Mouse (Mus musculus) cerebellum, adult (tissue): ENCODE data around the gene 1700016D06Rik.
A peak's percentile ranks its signal among the peaks of the same experiment; 100 is the strongest.

Experiments used
- ATAC-seq: cut with Nextera tagmentation; 2 replicates; pipeline ENCODE4 v1.9.2; 2017; ENCODE audit warnings: mild to moderate bottlenecking, moderate library complexity, mixed read lengths; ENCODE audit not compliant: insufficient number of reproducible peaks, low FRiP score, low TSS enrichment

1700016D06Rik gene

DNA sequence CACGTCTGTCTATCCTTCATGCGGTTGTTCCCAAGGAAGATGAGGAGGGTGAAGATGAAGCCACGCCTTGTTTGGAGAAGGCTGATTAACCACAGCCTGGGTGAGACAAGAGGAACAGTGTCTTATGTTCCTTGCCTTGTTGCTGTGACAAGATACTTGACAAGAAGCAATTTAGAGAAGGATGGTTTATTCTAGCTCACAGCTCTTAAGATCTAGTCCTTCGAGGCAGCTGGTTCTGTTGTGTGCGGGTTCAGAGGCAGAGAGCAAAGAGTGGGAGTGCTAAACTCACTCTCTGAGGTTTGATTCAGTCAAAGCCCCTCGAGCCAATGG lies at the start of gene 1700016D06Rik:
1700016D06Rik (minus strand) TSS at position 31 of the 330 bp plus-strand sequence.
- ATAC-seq, result no peak

DNA sequence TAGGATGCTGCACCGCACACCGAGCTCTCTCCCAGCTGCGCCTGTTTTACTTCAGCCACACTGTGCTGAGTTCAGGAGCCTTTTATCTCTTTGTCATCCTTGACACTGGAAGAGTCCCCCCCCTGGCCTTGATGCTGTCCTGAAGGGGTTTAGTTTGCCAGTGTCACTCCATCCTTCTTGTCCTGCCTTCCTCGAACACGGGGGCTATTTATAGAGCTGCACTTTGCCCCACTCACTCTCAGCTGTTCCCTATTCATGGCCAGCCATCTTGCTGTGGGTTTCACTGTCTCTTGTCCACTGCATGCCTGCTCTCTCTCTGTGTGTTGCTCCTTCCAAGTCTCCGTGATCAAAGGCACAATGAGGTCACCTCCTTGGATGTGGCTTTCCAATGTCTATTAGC lies 48.6 kb upstream of the 1700016D06Rik start:
- no peak for ATAC-seq

GRCm38 (mm10) chr8:11746850-11747600 lies 46.2 kb upstream of the 1700016D06Rik start:
- no peak for ATAC-seq

GRCm38 (mm10) chr8:11743580-11743979 lies 42.7 kb upstream of the 1700016D06Rik start:
- no peak for ATAC-seq

GRCm38 (mm10) chr8:11740857-11741256 lies 40.0 kb upstream of the 1700016D06Rik start:
- 0 out of 2 replicates have a peak, but pooled peaks have one; percentile 46 for ATAC-seq

DNA sequence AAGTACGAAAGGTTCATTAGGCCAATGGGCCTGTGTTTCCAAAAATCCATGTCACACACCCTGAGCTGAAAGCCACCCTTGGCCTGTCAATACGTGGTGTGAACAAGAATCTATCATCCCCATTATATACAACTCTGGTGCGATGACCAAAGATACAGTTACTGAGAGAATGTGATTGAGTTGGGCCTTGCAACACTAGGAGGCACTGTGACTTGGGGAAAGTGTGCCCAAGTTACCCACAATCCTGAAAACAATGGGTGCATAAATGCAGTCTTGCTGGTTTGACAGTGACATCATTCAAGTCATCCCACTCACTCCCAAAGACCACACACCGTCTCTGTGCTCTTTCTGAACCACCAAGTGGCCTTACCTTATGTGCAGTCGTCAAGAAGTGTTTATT lies 38.2 kb upstream of the 1700016D06Rik start:
- no peak for ATAC-seq

DNA sequence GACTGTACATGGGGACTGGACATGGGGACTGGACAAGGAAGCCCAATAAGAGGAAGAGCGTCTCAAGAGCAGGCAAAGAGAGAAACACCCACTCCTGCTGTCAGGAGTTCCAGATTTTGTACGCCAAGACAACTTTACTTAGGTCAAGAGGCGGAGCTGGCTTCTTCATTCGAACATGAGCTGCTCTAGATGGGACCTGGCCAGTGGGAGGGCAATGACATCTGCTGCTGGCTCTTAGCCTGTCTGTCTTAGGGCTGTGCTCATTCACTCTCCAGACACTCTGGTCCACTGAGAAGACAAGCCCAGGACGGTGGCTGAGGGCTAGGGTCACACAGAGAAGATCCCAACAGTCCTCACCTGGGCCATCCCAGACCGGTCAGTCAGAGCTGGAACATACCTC lies 36.2 kb upstream of the 1700016D06Rik start:
- ATAC-seq, result no peak

DNA sequence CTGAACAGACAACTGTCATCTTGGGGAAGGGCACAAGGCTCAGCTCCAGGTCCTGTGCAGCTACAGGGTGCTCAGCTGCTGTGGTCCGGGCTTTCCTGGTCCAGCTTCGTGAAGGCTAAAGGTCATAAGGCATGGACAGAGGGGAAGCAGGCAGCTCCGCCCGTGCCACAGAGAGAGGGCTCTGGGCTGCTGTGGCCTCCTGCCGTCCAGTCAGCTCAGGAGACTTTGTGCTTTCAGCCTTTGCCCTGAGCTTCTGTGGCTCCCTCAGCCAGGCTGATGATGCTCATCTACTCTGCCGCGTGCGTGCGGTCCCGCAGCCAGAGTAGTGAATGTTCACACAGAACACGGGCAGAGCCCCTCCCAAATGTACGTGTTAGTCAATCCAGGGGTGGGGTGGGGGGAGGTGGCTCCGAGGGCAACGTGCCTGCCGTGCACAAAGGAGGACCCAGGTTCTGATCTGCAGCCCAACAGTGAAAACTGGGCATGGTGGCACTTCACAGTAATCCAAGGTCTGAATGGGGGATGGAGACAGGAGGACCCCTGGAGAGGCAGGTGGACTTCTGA lies 34.9 kb upstream of the 1700016D06Rik start:
- ATAC-seq, result no peak

GRCm38 (mm10) chr8:11730271-11730940 lies 29.5 kb upstream of the 1700016D06Rik start:
- no peak for ATAC-seq

DNA sequence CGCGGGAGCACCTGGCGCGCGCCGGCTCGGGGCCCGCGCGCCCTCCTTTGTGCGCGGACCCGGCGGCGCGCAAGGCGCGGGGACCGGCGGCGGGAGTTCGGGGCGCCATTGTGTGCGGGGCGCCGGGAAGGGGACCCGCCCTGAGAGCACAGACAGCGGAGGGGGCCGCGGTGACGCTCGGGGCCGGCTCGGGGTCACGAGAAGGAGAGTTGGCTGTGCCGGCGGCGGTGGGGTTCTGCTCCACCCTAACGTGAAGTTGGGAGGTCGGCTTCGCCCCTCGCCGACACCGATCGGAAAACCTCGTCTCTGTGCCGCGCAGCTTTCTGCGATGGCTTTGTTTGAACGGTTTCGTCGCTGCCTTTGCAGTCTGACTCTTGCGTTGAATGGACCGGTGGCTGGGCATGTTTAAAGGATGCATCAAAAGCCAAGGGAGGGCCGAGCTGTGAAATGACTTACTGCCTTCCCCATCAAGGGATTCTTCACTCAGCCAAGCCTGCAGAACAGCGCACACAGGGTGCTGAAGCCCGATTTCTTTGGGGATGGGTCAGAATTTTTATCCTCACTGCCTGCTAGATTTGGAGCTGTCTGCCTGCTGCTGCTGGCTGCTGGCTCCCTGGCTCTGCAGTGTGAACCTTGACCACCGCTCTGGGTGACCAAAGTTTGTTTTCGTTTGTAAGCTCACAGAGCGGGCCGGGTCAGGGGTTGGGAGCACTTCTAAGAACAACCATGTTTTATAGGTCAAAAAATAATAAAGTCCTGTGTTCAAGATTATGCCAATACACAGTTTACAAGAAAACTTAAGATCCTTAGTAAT lies 27.8 kb upstream of the 1700016D06Rik start:
- peak; percentile 37; the same call in 1 of the 2 replicates for ATAC-seq

- ATAC-seq, result peak; percentile 74
These were observed 27.0 kb upstream of the 1700016D06Rik start, which contains the start of gene Arhgef7 for GRCm38 (mm10) chr8:11727651-11728481. Gene Arhgef7 (plus strand): TSS chr8:11727721.

GRCm38 (mm10) chr8:11727273-11727650 lies 26.4 kb upstream of the 1700016D06Rik start:
- ATAC-seq, result peak; percentile 17; the same call in 1 of the 2 replicates

DNA sequence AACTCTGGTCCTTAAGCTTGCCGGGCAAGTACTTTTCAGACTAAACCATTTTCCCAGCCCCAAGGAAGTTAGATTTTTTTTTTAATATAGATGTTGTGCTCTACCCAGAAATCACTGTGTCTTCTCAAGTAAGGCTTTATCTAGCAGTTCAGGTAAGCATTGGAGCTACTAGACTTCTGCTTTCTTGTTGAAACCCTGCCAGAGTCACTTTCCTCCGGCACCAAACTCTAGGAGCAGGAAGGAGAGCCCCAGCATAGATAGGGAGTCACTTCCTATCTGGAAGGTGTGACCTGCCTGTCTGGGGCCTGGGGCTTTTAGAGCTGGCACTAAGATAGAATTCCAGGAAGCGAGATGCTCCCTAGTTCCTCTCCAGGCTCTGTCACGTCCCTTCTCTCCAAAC lies 16.3 kb upstream of the 1700016D06Rik start:
- no peak for ATAC-seq

GRCm38 (mm10) chr8:11712244-11712643 lies 11.4 kb upstream of the 1700016D06Rik start:
- ATAC-seq, result no peak

- ATAC-seq, result no peak
These were observed 9.6 kb upstream of the 1700016D06Rik start for GRCm38 (mm10) chr8:11710415-11710814.

DNA sequence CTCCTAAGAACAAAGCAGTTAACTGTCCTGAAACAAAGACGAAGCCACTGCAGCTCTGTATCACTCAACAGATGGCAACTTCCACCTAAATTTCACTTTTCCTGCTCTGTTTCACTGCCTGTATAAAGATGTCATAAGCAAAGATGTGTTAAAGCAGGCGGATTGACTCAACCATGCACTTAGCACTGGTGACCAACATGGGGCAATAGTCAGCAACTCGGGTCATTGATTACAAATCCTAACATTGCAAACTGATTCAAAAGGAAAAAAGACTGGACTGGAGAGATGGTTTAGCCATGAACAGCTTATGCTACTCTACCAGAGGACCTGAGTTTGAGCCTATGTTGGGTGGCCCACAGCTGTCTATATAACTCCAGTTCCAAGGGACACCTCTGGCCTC lies 8.7 kb upstream of the 1700016D06Rik start:
- no peak for ATAC-seq

GRCm38 (mm10) chr8:11708815-11709214 lies 8.0 kb upstream of the 1700016D06Rik start:
- ATAC-seq, result no peak

DNA sequence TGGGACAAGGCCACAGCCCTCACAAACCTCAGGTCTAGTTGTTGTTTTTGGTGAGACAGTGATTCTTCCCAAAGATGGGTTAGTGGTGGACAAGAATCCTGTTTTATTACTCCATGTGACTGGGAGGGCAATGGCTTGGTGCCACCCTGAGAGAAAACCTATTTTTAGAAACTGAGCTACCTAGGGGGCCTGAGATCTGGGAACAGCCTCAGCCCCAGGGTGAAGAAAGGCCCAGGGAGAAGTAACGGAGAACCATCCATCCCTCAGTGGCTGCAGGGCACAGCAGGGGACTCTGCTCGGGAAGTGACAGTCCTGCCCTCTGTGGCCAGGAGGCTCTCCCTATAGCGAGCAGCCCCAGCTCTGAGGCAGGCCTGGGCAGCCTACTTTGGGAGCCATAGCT lies 6.8 kb upstream of the 1700016D06Rik start:
- ATAC-seq, result no peak

GRCm38 (mm10) chr8:11705818-11706217 lies 5.0 kb upstream of the 1700016D06Rik start:
- no peak for ATAC-seq
